Mouse (Mus musculus) lung, embryonic 14.5 days (tissue): Measurements from ENCODE around the gene Clcn7. TPM values are rescaled to one million over a fixed set of nuclear protein-coding genes. Genes with fewer than 3 reads are reported as not detected.
"Not testable (repeated sequence)": the region's sequence is repeated elsewhere in the genome, so short reads cannot be mapped to it uniquely, and the experiment has no call there.

ENCODE experiments used
- ATAC-seq: fragments of 200-750 bp; cut with Nextera tagmentation; 2 replicates; pipeline ENCODE4 v1.8.0; 2017; ENCODE audit warnings: mild to moderate bottlenecking, moderate TSS enrichment, moderate library complexity; ENCODE audit not compliant: insufficient read depth
- DNase-seq: peaks from one replicate; pipeline ENCODE4 v3.0.0-alpha.2; 2015
- H3K27ac ChIP-seq: fragments of 300-500 bp; sonication (generic); 2 replicates; pipeline ENCODE4 v1.5.1; 2014; ENCODE audit warnings: low read depth, mild to moderate bottlenecking, moderate library complexity
- H3K27me3 ChIP-seq: fragments of 300-500 bp; sonication (generic); 2 replicates; pipeline ENCODE4 v1.6.1; 2014; ENCODE audit warnings: low read length, control low read depth; ENCODE audit not compliant: insufficient read depth
- H3K36me3 ChIP-seq: fragments of 300-500 bp; sonication (generic); 2 replicates; pipeline ENCODE4 v1.6.1; 2014; ENCODE audit warnings: control low read depth; ENCODE audit not compliant: insufficient read depth
- H3K4me1 ChIP-seq: fragments of 300-500 bp; sonication (generic); 2 replicates; pipeline ENCODE4 v1.6.1; 2014; ENCODE audit warnings: antibody characterized with exemption, control low read depth; ENCODE audit not compliant: insufficient read depth
- H3K4me2 ChIP-seq: fragments of 300-500 bp; sonication (generic); 2 replicates; pipeline ENCODE4 v1.6.1; 2014; ENCODE audit warnings: mild to moderate bottlenecking
- H3K4me3 ChIP-seq: fragments of 300-500 bp; sonication (generic); 2 replicates; pipeline ENCODE4 v1.5.1; 2014; ENCODE audit warnings: low read depth, low read length
- H3K9ac ChIP-seq: fragments of 300-500 bp; sonication (generic); 2 replicates; pipeline ENCODE4 v1.6.1; 2014
- H3K9me3 ChIP-seq: fragments of 300-500 bp; sonication (generic); 2 replicates; pipeline ENCODE4 v1.6.1; 2016; ENCODE audit warnings: low read depth, low read length, control low read depth
- CTCF ChIP-seq: IDR thresholded peaks from 2 replicates; pipeline ENCODE4 v1.5.1; 2016; ENCODE audit warnings: antibody characterized with exemption, low read depth
- WGBS: fragments of 180-500 bp; shearing (Covaris S2); extraction: QIAGEN DNeasy Blood & Tissue Kit; methylation state at CpG from one replicate; pipeline ENCODE4 v1.1.7; 2014; 5-methylcytosine and 5-hydroxymethylcytosine counted together
- polyA plus RNA-seq: library from polyadenylated mRNA; unstranded; fragments of >200 nt; fragmentation: Nextera tagmentation; extraction: Ambion mirVana; gene quantifications from 2 replicates; pipeline ENCODE4 v1.2.1, GENCODE M21; 2014

Gene Clcn7
- polyA plus RNA-seq, 1 experiment from 2014 or later: 23.1 TPM

- TF ChIP-seq CTCF: no peak
- Histone ChIP-seq H3K36me3 (peaks cover 45% of the 10 kb centered on the region), H3K4me1 (peaks cover 5% of the 10 kb centered on the region), H3K4me3 (no peak overlapping the region), H3K27ac (no peak overlapping the region), H3K9me3 (no peaks in the 10 kb centered on the region), H3K4me2 (no peak overlapping the region), H3K9ac (no peak overlapping the region), H3K27me3 (no peaks in the 10 kb centered on the region)
- no peak for ATAC-seq
- DNase-seq: no peak
- 74% methylated on average over 3 of the region's 3 CpGs for WGBS
These were observed 20.8 kb upstream of the Clcn7 start for GRCm38 (mm10) chr17:25112423-25112810.

- ATAC-seq: peak; percentile 68
- WGBS: 7% methylated on average over 23 of the region's 23 CpGs
- H3K9me3 ChIP-seq: no peaks in the 10 kb centered on the region
- H3K27me3 ChIP-seq: no peaks in the 10 kb centered on the region
- H3K4me3 ChIP-seq: peak overlapping the region; percentile 66
- peaks cover 5% of the 10 kb centered on the region for H3K4me1 ChIP-seq
- H3K9ac ChIP-seq: peak overlapping the region; percentile 60
- DNase-seq: peak; percentile 79
- H3K4me2 ChIP-seq: peak overlapping the region; percentile 93
- peak overlapping the region; percentile 94 for H3K27ac ChIP-seq
- TF ChIP-seq CTCF: no peak
- peaks cover 29% of the 10 kb centered on the region for H3K36me3 ChIP-seq
These were observed 18.1 kb upstream of the Clcn7 start for GRCm38 (mm10) chr17:25114908-25115645.

- Histone ChIP-seq H3K4me3 (peak within 1 kb of the TSS; percentile 66), H3K36me3 (peaks cover 22% of the 10 kb centered on the region), H3K9me3 (no peaks in the 10 kb centered on the region), H3K27me3 (no peaks in the 10 kb centered on the region), H3K4me1 (peaks cover 5% of the 10 kb centered on the region), H3K27ac (peak within 1 kb of the TSS; percentile 94), H3K9ac (peak within 1 kb of the TSS; percentile 60), H3K4me2 (peak within 1 kb of the TSS; percentile 93)
- TF ChIP-seq CTCF: no peak
- peak; percentile 94 for ATAC-seq
- peak; percentile 98 for DNase-seq
- 5% methylated on average over 40 of the region's 40 CpGs for WGBS
These were observed 17.3 kb upstream of the Clcn7 start, which contains the start of gene Telo2 for GRCm38 (mm10) chr17:25115664-25116432. TSS of gene Telo2 (minus strand) at chr17:25115967.

- H3K27me3 ChIP-seq: no peaks in the 10 kb centered on the region
- no peak overlapping the region for H3K4me2 ChIP-seq
- H3K9ac ChIP-seq: no peak overlapping the region
- 31% methylated on average over 4 of the region's 4 CpGs for WGBS
- no peak overlapping the region for H3K4me3 ChIP-seq
- peaks cover 12% of the 10 kb centered on the region for H3K36me3 ChIP-seq
- DNase-seq (no peak), ATAC-seq (no peak)
- H3K9me3 ChIP-seq: no peaks in the 10 kb centered on the region
- no peak overlapping the region for H3K27ac ChIP-seq
- peak; percentile 47 for TF ChIP-seq CTCF
- peaks cover 5% of the 10 kb centered on the region for H3K4me1 ChIP-seq
These were observed 15.9 kb upstream of the Clcn7 start for GRCm38 (mm10) chr17:25117263-25117662.

GRCm38 (mm10) chr17:25120406-25120805, 12.8 kb upstream of the Clcn7 start, which contains the start of gene Ptx4:
TSS of gene Ptx4 (plus strand) at chr17:25120760.
- no peak within 1 kb of the TSS for H3K4me3 ChIP-seq

GRCm38 (mm10) chr17:25123979-25124378, 9.2 kb upstream of the Clcn7 start:
- 25% methylated on average over 7 of the region's 7 CpGs for WGBS
- no peak overlapping the region for H3K9ac ChIP-seq
- H3K36me3 ChIP-seq: no peaks in the 10 kb centered on the region
- H3K27ac ChIP-seq: no peak overlapping the region
- no peaks in the 10 kb centered on the region for H3K27me3 ChIP-seq
- H3K4me3 ChIP-seq: no peak overlapping the region
- H3K4me2 ChIP-seq: no peak overlapping the region
- DNase-seq (peak; percentile 21), ATAC-seq (no peak)
- TF ChIP-seq CTCF: peak; percentile 59
- H3K9me3 ChIP-seq: no peaks in the 10 kb centered on the region
- H3K4me1 ChIP-seq: no peaks in the 10 kb centered on the region

More at GRCm38 (mm10) chr17:25120406-25120805, 12.8 kb upstream of the Clcn7 start, which contains the start of gene Ptx4:
- no peak for TF ChIP-seq CTCF
- no peak for DNase-seq
- Histone ChIP-seq H3K4me1 (no peaks in the 10 kb centered on the region), H3K27ac (no peak within 1 kb of the TSS), H3K9ac (no peak within 1 kb of the TSS), H3K27me3 (no peaks in the 10 kb centered on the region), H3K9me3 (no peaks in the 10 kb centered on the region), H3K4me2 (no peak within 1 kb of the TSS), H3K36me3 (no peaks in the 10 kb centered on the region)
- WGBS: 31% methylated on average over 3 of the region's 3 CpGs
- ATAC-seq: no peak

GRCm38 (mm10) chr17:25125442-25126060, 7.6 kb upstream of the Clcn7 start:
- ATAC-seq, DNase-seq, H3K27ac ChIP-seq, H3K36me3 ChIP-seq, H3K4me2 ChIP-seq, H3K4me3 ChIP-seq, H3K9me3 ChIP-seq, H3K4me1 ChIP-seq, H3K27me3 ChIP-seq, H3K9ac ChIP-seq: not testable (repeated sequence)
- WGBS: 53% methylated on average over 3 of the region's 3 CpGs
